Mouse (Mus musculus) granulocyte monocyte progenitor cell, adult 5-6 weeks (primary cell): Measurements from ENCODE around the gene Arl15. TPM values are rescaled to one million over a fixed set of nuclear protein-coding genes. Genes with fewer than 3 reads are reported as not detected.

Experiments
- ATAC-seq: replicated peaks from 2 replicates; pipeline ENCODE4 v1.8.0; 2016; ENCODE audit warnings: mild to moderate bottlenecking, moderate TSS enrichment, inconsistent platforms; ENCODE audit not compliant: poor library complexity, severe bottlenecking
- total RNA-seq, 2 experiments: library from RNA; stranded (forward) in 1 of 2; stranded (reverse) in 1 of 2; fragments of 200-712, 200-1000 nt in 1 of 2; fragments of >200 nt in 1 of 2; fragmentation: Nextera tagmentation in 1 of 2; gene quantifications; 2 replicates each; pipeline ENCODE4 v1.2.3; 2014 to 2017

Gene Arl15
- total RNA-seq, 2 experiments from 2014 or later, result 16.1 to 17.3 TPM

- ATAC-seq, result no peak
These were observed 5.1 kb downstream of the Arl15 start for GRCm38 (mm10) chr13:113799361-113799760.

GRCm38 (mm10) chr13:113800246-113800645, 5.9 kb downstream of the Arl15 start:
- ATAC-seq, result peak; percentile 82

GRCm38 (mm10) chr13:113802571-113802970, 8.3 kb downstream of the Arl15 start:
- ATAC-seq, result no peak

GRCm38 (mm10) chr13:113811141-113811540, 16.8 kb downstream of the Arl15 start:
- no peak for ATAC-seq

- peak; percentile 25; the same call in 1 of the 2 replicates for ATAC-seq
These were observed 17.7 kb downstream of the Arl15 start for GRCm38 (mm10) chr13:113811910-113812592.

GRCm38 (mm10) chr13:113812593-113812975, 18.3 kb downstream of the Arl15 start:
- no peak for ATAC-seq

- no peak for ATAC-seq
These were observed 19.8 kb downstream of the Arl15 start for GRCm38 (mm10) chr13:113814121-113814520.

- ATAC-seq, result no peak
These were observed 21.6 kb downstream of the Arl15 start for GRCm38 (mm10) chr13:113815697-113816420.

GRCm38 (mm10) chr13:113816421-113816810, 22.1 kb downstream of the Arl15 start:
- ATAC-seq, result no peak

- ATAC-seq, result no peak
These were observed 24.7 kb downstream of the Arl15 start for GRCm38 (mm10) chr13:113819006-113819405.

GRCm38 (mm10) chr13:113820176-113820575, 25.9 kb downstream of the Arl15 start:
- no peak for ATAC-seq

- no peak for ATAC-seq
These were observed 27.6 kb downstream of the Arl15 start for GRCm38 (mm10) chr13:113821891-113822290.

GRCm38 (mm10) chr13:113824027-113824426, 29.7 kb downstream of the Arl15 start:
- no peak for ATAC-seq

- peak; percentile 97 for ATAC-seq
These were observed 34.3 kb downstream of the Arl15 start for GRCm38 (mm10) chr13:113828633-113829032.

- ATAC-seq, result peak; percentile 85
These were observed 34.8 kb downstream of the Arl15 start for GRCm38 (mm10) chr13:113829079-113829478.

- ATAC-seq, result no peak
These were observed 36.5 kb downstream of the Arl15 start for GRCm38 (mm10) chr13:113830805-113831204.

GRCm38 (mm10) chr13:113832947-113833346, 38.6 kb downstream of the Arl15 start:
- ATAC-seq, result no peak

- ATAC-seq, result no peak
These were observed 41.6 kb downstream of the Arl15 start for GRCm38 (mm10) chr13:113835921-113836320.

GRCm38 (mm10) chr13:113838601-113839576, 44.6 kb downstream of the Arl15 start:
- no peak for ATAC-seq

GRCm38 (mm10) chr13:113840421-113840820, 46.1 kb downstream of the Arl15 start:
- ATAC-seq, result no peak
